Mouse (Mus musculus) ovary, postnatal 10 days (tissue): ENCODE measurements around the gene Cfap74.
"Not testable (repeated sequence)": the region's sequence is repeated elsewhere in the genome, so short reads cannot be mapped to it uniquely, and the experiment has no call there.

ENCODE experiments used
- DNase-seq: peaks from one replicate; pipeline ENCODE4 v3.0.0; 2022; ENCODE audit warnings: low spot score

Gene Cfap74

DNA sequence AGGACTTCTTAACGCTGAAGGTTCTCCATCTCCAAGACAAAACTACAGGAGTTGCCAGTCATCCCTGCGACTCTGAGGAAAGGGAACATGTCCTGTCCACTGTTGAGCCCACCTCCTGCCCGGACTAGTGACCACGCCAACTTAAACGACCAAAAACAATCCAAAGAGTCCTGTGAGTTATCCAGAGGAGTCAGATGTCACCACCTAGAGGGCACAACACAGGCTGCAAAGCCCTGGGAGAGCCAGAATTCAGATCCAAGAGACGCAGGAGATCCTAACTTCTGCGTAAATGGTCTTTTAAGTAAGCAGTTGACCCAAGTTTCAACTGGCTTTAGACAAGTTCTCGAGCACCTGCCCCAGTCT, 314 bp upstream of the Cfap74 start:
- DNase-seq, result no peak

DNA sequence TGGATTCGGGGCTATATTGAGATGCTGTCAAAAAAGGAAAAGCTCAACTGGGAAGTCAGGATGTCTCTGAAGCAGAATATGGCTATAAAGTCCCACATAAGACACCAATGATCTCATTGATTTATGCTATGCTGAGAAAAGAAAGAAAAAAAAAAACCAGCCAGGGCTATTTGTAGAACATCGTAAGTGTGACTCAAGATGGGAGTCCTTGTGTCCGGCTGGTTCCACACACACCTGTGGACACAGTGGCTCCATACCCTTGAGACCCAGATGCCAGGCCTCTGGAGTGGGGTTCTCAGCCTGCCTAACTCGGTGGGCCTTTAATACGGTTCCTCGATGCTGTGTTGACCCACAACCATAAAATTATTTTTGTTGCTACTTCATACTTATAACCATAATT, 3.1 kb downstream of the Cfap74 start:
- DNase-seq, result no peak

DNA sequence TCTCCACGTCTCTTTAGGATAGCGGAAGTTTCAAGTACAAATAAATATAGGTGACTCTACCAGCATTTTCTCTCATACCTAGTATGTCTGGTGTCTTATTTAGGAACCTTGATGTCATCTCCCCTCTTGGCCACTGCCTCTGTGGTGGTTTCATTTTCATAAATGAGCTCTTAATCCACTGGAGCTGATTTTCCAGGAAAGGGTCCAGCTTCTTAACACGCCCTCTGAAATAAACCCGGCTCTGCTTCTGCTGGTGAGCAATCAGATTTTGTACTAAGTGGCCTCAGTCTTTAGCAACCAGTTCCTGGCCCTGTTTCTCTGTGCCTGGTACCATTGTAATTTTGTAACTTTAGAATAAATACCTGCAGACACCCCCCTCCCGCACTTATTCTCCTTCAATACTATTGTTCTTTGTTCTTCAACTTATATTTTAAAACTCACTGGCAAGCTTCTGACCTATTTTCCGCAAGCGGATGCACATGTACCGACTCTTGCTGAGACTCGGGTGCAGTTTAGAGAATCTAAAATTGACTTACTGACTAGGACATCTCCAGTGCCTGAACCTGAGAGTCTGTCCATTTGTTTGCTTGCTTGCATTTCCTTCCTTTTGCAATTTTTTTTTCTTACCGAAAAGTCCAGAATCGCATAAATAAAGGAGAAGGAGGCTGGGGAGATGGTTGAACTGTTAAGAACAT, 4.8 kb downstream of the Cfap74 start:
- DNase-seq, result no peak

DNA sequence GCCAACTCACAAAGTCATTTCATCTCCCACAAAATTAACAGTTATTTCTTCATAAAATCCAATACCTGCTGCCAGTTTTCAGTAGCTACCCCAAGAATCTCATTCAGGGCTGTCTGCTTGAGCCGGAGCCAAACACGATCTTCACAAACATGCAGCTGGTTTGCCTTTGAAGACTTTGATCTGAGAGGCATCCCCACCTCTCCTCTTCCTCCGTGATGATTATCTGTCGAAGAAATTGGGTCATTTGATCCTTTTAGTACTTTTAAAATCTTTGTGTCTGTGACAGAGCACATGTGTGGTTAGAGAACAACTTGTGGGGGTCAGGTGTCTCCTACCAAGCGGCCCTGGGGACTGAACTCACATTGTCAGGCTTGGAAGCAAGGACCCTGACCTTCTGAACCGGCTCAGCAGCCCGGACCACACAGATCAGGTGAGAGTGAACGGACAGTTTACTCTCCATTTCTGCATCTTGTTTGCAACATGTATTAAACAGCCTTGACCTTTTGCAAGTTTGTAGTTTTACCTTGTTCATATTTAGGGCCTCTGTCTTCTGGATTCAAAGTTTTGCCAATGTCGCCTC, 5.8 kb downstream of the Cfap74 start:
- DNase-seq, result no peak

DNA sequence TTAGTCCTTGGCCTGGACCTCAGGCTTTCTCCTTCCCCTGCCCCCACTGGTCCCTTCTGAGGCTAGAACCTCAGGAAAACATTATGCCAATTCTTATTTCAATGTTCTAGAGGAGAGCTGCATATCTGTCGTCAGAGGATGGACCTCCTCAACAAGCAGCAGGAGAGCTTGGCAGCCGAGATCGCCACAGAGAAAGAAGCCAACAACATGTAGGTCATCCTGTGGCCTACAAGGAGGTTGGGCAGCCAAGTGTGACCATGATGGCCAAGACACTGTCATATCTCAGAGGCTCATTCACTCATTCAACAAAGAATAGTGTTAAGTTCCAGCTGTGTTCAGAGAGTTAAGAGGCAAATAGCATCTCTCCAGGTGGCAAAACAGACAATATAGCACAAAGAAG, 11.1 kb downstream of the Cfap74 start:
- DNase-seq, result no peak

DNA sequence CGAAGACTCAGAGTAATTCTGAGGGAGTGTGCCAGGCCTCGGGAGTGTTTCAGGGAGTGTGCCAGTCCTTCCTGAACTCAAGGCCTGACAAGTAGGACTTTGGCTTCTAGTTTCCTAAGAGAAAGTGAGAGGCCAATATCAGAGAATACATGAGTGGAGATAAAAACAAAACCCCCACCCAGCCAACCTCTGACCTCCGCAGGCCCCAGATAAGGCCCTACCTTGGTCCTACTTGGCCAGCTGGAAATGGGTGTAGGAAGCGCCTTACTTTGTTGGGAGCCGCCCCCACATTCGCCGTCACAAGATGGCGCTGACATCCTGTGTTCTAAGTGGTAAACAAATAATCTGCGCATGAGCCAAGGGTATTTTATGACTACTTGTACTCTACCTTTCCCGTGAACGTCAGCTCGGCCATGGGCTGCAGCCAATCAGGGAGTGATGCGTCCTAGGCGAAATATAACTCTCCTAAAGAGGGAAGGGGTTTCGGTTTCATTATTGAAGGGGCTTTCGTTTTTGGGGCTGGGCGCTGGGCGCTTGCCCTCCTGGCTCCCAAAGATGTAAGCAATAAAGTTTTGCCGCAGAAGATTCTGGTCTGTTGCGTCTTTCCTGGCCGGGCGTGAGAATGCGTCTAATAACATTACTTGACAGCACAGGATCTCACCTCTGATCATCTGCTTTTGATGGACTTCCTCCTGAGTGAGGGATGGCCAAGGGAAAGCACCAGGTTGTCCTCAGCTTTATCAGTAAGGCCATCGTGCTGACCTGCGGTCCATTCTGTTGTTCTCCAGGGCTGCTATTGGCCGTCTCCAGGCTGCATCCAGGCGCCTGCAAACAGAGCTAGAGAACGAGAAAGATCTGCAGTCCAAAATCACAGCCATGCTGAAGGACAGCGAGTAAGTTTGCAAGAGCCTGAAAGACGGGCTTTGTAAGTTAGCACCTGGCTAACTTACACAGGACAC, 12.7 kb downstream of the Cfap74 start:
- not testable (repeated sequence) for DNase-seq

DNA sequence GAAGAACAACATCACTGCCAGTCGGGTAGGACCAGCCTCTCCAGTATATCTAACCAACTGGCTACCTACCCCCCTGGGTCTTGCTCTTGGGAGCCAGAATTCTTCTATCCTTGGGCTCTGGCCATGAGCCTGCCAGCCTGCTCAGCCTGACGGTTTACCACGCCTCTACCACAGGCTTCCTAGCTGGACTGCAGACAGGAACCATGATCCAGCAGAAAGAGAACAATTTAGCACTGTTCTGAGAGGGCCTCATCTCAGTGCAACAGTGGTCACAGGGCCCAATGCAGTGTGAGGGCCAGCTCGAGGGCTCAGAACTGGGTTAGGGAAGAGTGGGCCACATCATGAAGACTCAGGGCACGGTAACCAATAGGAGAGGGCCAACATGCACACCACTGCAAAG, 15.0 kb downstream of the Cfap74 start:
- DNase-seq, result no peak

DNA sequence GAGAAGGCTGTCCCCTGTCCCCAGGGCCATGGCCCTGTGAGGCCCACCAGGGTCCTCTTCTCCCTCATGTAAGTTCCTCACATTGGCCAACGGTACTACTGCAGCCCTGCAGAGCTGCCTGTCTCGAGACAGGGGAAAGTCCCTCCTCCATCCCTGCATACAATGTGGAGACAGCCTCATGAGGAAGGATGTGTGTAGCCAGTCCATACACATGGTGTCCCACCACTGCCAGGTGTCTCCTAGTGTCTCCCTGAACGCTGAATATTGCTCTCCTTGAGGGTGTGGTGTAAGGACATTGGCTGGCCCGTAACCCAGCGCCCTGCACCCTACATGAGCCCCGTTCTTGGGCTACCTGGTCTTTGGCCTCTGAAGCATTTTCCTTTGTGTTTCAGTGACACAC, 17.3 kb downstream of the Cfap74 start:
- no peak for DNase-seq

DNA sequence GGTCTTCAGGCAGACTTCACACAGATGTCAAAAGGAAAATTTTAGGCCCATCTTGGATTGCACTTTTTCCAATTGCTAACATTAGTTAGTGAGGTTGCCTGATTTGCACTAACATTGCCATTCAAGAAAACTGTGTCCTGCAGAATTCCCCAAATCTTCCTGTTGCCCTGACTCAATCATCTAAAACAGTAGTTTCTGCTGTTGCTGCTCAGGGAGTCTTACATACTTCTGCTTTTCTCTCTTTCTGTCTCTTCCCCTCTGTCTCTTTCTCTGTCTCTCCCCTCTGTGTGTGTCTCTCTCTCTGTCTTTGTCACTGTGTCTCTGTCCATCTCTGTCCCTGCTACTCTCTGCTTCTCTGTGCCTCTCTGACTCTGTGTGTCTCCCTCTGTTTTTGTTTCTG, 19.5 kb downstream of the Cfap74 start:
- no peak for DNase-seq

DNA sequence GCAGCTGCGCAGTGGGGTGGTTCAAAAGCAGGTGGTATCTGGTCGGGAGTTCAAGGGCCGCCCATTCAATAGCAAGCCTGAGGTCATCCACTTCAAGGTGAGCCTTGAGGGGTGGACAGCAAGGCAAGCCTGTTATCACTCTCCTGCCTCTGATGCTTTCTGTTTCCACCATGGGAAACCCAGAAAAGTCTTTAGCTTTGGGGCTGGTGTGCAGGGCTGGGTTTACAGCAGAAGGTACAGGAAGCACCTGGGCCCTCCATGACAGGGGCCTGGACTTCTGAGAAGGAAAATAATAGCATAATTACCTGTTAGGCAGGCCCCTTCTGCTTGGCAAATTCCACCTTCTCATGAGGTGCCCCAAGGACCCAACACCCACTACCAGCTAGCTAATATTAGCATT, 20.2 kb downstream of the Cfap74 start:
- no peak for DNase-seq

DNA sequence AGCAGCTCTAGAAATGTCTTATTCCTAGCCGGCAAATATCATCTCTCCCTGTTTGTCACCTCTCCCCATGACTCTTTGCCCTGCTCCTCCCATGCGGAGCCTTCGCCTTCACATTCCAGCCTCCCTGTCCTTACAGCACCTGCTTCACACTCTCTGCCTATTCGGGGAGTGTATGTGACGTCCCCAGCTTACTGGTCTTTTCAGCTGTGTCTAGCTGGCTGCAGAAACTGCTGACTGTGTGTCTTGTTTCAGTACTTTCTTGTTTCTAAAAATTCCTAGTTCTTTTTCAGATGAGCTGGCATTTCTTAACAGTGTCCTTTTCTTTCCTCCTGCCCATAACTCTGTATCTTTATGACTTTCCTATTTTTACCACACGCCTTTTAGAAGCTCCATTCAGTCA, 23.4 kb downstream of the Cfap74 start:
- DNase-seq, result no peak

DNA sequence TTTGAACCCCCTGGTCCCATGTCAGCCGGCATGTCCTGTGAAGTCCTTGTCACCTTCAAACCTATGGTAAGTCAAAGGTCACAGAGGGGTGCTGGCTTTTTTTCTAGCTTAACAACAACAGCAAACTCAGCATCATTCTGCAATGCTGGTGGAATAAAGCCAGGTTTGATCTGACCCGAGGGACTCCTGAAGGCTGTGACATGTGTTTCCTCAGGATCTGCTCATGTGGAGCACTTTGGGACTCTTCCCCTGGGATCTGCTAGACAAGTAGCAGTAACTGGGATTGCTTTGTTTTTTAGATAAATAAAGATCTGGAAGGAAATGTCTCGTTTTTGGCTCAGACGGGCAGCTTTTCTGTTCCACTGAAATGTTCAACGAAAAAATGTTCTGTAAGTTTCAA, 25.0 kb downstream of the Cfap74 start:
- no peak for DNase-seq

DNA sequence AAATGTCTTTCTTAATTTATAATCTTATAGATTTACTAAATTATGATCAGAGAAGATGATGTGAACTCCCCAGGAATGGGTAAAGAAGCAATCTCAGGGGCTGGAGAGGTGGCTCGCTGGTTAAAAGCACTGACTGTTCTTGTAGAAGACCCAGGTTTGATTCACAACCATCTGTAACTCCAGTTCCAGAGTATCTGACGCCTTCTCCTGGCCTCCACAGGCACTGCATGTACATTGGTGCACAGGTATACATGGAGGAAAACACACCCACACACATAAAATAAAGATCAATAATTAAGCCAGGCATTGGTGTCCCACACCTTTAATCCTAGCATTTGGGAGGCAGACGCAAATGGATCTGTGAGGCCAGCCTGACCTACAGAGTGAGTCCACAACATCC, 33.8 kb downstream of the Cfap74 start:
- DNase-seq, result no peak

DNA sequence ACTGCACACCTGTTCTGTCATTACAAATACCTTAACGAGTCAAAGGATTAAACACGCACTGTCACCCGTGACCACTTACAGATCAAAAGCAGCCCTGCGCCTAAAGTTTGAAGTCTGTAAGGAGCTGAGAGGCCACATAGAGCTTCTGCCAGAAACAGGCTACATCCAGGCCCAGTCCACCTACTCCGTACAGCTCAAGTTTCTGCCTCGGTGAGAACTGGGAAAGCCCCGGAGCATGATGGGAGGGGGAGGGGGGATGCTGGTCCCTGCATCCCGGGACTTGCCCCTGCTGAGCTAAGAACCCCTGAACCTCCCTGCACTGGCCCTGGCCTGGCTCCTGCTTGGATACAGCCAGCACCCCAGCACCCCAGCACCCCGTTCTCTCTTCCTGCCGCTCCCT, 42.6 kb downstream of the Cfap74 start:
- DNase-seq, result no peak

DNA sequence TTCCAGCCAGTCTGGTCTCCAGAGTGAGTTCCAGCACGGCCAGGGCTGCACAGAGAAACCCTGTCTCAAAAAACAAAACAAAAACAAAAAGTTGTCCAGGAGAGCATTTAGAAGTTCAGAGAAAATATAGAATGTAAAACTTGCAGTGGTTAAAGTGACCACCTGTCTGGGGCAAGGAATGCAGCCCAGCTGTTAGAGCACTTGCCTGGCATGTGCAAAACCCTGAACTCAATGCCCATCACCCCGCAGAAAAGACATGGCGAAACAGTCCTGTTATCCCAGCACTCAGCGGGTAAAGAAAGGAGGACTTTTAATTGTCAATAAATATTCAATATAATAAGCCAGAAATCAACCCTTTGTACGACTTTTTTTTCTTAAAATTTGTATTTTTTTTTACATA, 49.6 kb downstream of the Cfap74 start:
- DNase-seq, result no peak

DNA sequence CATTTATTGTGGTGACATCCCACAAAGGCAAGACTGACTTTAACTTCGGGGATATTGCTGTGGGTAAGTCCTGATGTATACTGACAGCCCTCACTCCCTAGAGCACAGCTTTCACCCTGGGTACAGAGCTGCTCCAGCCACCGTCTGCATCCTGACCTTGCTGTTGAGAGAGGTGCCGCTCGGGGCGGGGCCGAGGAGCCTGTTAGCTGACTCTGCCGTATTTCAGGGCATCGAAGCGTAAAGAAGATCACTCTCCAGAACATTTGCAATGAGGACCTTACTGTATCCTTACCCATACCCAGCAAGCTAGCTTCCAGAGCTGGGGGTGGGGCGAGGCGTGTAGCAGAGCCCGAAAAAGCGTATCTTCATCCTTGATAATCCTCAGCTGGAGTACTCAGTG, 54.1 kb downstream of the Cfap74 start:
- DNase-seq, result no peak

DNA sequence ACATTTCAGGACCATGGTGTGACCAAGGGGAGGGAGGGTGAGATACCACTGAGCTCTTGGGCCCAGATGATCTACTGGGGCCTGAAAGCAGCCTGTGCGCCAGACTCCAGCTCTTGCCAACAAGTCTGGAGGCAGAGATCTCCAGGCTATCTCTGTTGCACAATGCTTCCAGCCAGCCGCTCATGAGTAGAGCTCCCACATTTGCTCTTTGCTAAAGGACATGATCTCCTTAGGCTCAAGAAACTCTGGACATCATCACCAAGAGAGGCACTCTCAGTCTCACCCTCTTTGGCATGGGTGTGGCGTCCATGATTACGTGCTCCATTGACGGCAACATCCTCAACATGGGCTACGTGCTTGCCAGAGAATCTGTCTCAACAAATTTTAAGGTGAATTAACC, 54.6 kb downstream of the Cfap74 start:
- no peak for DNase-seq

DNA sequence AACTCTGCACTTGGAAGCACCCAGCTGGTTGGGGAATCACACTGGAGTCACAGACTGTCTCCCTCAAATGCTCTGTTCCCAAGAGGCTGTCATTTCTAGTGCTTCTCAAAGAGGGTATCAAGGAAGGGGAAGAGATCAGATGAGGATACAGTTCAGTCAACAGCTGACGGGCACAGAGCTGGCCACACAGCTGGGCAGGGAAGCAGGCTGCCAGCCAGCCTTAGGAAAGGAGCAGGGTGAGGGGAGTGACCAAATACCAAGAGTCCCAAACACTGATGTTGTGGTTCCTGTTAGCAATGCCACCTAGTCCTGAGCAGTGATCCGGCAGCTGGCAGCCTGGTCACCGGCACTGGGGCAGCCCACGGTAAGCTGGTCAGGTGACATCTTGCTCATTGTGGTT, 55.1 kb downstream of the Cfap74 start:
- DNase-seq, result no peak

DNA sequence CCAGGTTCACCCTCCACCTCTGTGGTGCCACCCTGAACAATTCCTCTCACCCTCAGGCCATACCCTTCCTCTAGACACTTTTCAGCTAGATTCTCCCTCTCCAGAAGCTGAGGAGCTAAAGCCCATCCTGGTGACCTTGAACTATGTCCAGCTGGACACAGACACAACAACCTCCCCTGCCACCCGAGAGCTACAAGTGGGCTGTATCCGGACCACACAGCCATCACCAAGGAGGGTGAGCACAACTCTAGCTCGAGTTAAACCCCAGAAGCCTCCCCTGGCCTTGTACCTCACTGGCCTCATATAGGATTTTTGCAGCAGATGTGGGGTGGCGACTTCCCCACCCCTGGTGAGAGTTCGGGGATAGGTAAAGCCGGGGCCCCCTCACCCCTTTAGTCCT, 56.6 kb downstream of the Cfap74 start:
- no peak for DNase-seq

DNA sequence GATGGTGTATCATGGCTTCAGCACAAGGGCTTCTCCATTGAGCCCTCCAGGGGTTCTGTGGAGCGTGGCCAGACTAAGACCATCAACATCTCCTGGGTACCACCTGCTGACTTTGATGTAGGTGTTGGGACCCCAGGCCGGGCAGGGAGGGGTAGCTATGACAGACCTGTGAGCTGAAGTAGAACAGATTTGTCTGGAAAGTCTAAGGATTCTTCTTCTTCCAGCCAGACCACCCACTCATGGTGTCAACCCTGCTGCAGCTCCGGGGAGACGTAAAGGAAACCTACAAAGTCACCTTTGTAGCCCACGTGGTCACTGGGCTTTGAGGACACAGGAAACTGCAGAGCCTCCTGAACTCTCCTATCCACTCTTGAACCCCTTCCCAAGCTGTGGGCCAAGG, 57.1 kb downstream of the Cfap74 start:
- DNase-seq, result no peak

DNA sequence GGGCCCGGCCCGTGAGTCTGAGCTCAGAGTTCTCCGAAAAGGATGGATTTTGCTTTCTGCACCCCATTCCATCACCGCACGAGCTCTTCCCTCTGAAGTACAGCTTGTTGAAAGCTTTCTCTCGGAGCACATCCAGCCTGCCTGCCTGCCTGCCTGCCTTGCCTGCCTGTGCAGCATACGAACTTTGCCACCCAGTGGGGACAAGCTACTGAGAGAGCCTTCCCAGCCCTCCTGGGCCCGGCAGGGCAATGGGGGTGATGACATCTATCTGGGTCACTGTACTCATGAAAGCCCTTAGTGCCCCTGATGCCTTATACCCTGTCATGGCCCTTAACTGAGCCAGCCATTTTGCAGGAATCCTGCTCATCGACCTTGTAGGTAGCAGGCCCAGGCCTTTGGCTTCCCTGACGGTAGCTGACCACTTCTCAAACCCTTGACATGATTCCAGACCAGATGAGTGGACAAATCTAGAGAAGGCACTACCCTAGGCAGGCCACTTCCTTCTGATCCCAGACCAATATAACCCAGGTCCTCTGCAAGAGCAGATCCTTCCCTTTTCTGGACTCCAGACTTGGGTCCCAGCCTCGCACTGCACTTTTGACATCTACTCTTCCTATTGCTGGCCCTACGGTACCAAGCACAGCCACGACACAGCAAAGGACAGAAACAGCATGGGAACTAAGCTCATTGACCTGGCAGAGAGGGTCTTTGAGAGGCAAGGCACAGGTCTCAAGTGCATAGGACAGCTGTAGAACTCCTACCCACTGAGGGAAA, 58.4 kb downstream of the Cfap74 start:
- no peak for DNase-seq

DNA sequence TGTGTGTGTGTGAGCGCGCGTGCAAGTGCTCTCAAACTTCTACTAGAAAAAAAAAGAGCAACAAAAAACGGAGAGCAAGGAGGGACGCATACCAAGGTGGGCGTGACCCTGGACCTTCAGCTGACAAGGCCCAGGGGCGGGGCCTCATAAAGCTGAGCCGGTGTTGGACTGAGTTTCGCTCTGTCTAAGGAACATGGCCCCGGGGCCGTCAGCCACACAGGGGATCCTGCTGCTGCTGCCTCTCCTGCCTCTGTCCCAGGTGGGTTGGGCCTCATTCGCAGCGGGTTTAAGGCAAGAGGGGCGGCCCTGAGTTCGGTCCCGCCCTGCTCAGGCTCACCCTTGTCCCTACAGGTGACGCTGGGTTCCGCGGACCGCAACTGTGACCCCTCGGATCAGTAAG, 60.0 kb downstream of the Cfap74 start, which contains the start of gene Tmem52:
TSS of gene Tmem52 (plus strand) at position 163 of the 400 bp plus-strand sequence.
- no peak for DNase-seq
